Mouse (Mus musculus) embryonic stem cell, embryonic (primary cell): ENCODE data around the gene Acads.

Experiments
- CTCF ChIA-PET, 4 experiments: fragments of 300-600 bp in 2 of 4; fragments of 350-600 bp in 2 of 4; sonication (Branson Sonifier 250); formaldehyde crosslinking; loops; one replicate each; lab custom pipeline; 2022; ENCODE audit warnings: inconsistent platforms in 2 of 4; lab: Charles Lee
- POLR2A ChIA-PET, 4 experiments: fragments of 300-600 bp in 2 of 4; fragments of 350-600 bp in 2 of 4; sonication (Branson Sonifier 250); formaldehyde crosslinking; loops; one replicate each; lab custom pipeline; 2022; ENCODE audit warnings: antibody characterized with exemption in 4 of 4, inconsistent platforms in 1 of 4; lab: Charles Lee

Acads gene

GRCm38 (mm10) chr5:115118961-115119570 lies at the start of gene Acads:
Gene Acads (minus strand): TSS chr5:115119346.
- CTCF ChIA-PET = interaction anchor here (0.5 to 4.0 kb wide), 19 partner anchors 9 to 480 kb away, joined by 3 to 21 read pairs (median 4); partner anchors contain the start of genes Pop5 (in 1 of the 4) and Unc119b (in 1 of the 4)
- POLR2A ChIA-PET = interaction anchor here (0.5 to 5.4 kb wide), 53 partner anchors 9 to 391 kb away, joined by 3 to 38 read pairs (median 3); partner anchors contain the start of genes Unc119b (in 3 of the 4), Mlec (in 2 of the 4), Dynll1 (in 1 of the 4) and Pop5 (in 1 of the 4)

DNA sequence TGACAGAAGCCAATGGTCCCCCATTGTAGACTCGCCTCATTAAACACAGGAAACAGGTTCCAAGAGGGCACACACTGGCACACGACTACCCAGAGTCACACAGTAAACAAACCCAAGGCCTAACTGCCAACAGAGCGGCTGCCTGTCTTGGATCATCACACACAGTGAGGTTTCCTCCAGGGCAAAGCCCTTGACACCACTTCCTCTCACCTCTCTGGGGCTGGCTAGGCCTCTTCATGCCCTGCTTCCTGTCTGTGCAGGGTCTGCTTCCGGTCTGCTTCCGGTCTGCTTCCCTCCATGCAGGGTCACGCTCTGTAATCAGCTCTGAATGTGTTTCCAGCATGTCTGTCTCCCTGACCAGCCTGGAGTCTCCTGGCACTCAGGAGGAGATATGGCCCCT lies 48.2 kb upstream of the Acads start:
- POLR2A ChIA-PET = interaction anchor here in 2 of 4 experiments (0.5 to 5.1 kb wide), 17 partner anchors 8 to 628 kb away, joined by 3 to 46 read pairs (median 5); partner anchors contain the start of genes Mlec (in 1 of the 2) and Pop5 (in 1 of the 2)
- CTCF ChIA-PET = interaction anchor here in 1 of 4 experiments (1.0 to 2.2 kb wide), 4 partner anchors 12 to 341 kb away, joined by 3 to 10 read pairs (median 4); partner anchors contain the start of gene Coq5

DNA sequence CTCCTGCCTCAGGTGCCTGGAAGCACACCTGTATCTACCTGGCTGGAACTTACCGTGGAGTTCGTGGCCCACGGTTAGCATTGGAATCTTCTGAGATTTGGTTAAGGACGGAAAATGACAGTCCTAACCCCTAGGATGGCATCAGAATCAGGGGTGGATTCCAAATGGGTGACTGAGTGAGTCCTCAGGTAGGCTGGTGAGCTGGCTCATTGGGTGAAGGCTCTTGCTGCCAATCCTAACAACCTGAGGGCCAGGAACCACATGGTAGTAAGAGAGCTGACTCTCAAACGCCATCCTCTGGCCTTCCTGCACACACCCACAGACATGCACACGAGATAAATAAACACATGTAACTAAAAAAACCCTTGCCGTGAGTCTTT lies 47.7 kb upstream of the Acads start:
- ChIA-PET CTCF (interaction anchor here (0.5 to 2.7 kb wide), 42 partner anchors 8 to 499 kb away, joined by 3 to 43 read pairs (median 4); partner anchors contain the start of genes Acads (in 1 of the 4), Cabp1 (in 1 of the 4), Coq5 (in 1 of the 4) and Mlec (in 1 of the 4)), POLR2A (interaction anchor here in 3 of 4 experiments (0.5 to 5.1 kb wide), 57 partner anchors 9 to 627 kb away, joined by 3 to 46 read pairs (median 6); partner anchors contain the start of genes Dynll1 (in 2 of the 3), Mlec (in 2 of the 3), Pop5 (in 2 of the 3) and Acads (in 1 of the 3))

DNA sequence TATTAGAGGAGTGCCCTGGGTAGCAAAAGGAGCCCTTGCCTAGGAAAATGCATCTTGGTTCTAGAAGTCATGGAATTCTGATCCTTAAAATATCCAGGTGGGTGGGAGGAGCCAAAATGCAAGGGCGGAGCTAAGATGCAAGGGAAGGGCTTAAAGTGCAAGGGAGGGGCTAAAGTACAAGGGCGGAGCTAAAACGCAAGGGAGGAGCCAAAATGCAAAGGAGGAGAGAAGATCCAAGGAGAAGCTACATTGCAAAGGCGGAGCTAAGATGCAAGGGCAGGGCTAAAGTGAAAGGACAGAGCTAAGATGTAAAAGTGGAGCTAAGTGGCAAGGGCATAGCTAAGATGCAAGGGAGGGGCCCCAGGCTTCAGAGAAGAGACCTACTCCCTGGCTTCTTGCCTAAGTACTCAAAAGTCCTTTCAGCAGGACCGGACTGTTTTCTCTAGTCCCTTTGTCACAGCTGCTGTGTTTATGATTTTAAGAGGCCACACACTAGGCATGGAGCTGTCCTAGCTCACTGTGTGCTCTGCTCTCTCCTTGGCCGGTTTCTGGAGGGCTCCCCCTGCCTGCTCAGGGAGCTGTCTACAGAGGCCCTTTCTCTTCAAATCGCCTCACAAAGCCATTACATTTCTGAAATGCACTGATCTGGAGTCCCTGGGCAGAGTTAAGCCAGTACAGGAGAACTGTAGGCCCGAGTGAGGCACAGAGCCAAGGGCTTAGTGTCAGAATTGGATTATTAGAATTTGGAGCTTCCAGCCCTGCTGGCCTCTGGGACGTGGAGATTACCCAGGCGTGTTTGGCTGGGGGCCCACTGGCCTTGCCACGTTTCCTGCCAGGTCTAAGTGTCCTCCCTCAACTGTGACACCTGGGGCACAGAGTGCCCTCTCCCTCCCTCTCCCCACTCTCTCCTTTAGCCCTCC lies 47.0 kb upstream of the Acads start:
- POLR2A ChIA-PET = interaction anchor here (0.6 to 5.1 kb wide), 102 partner anchors 8 to 786 kb away, joined by 3 to 46 read pairs (median 5); partner anchors contain the start of genes Acads (in 2 of the 4), Dynll1 (in 2 of the 4), Mlec (in 2 of the 4) and Pop5 (in 2 of the 4)
- CTCF ChIA-PET = interaction anchor here (0.5 to 2.7 kb wide), 97 partner anchors 8 to 1120 kb away, joined by 3 to 43 read pairs (median 4); partner anchors contain the start of genes Pop5 (in 3 of the 4), Acads (in 2 of the 4), Unc119b (in 2 of the 4) and 1500011B03Rik (in 1 of the 4)

- POLR2A ChIA-PET = interaction anchor here (0.6 to 5.1 kb wide), 89 partner anchors 8 to 1721 kb away, joined by 3 to 46 read pairs (median 6); partner anchors contain the start of genes Acads (in 2 of the 4), Mlec (in 2 of the 4), Pop5 (in 2 of the 4) and Unc119b (in 2 of the 4)
These were observed 46.2 kb upstream of the Acads start for GRCm38 (mm10) chr5:115165351-115165750.

GRCm38 (mm10) chr5:115164446-115164845 lies 45.3 kb upstream of the Acads start:
- ChIA-PET POLR2A (interaction anchor here in 3 of 4 experiments (0.8 to 2.3 kb wide), 9 partner anchors 9 to 44 kb away, joined by 3 to 34 read pairs (median 6); partner anchors contain the start of gene Cabp1 (in 1 of the 3)), CTCF (interaction anchor here in 3 of 4 experiments (0.7 to 2.7 kb wide), 14 partner anchors 10 to 835 kb away, joined by 3 to 43 read pairs (median 5); no protein-coding TSS in a partner anchor)

More at GRCm38 (mm10) chr5:115165351-115165750, 46.2 kb upstream of the Acads start:
- CTCF ChIA-PET = interaction anchor here (0.5 to 2.7 kb wide), 78 partner anchors 8 to 850 kb away, joined by 3 to 43 read pairs (median 5); partner anchors contain the start of genes Pop5 (in 3 of the 4), Unc119b (in 2 of the 4), Acads (in 1 of the 4) and Cabp1 (in 1 of the 4)

GRCm38 (mm10) chr5:115163563-115163962 lies 44.4 kb upstream of the Acads start:
- ChIA-PET POLR2A (interaction anchor here in 3 of 4 experiments (0.8 to 14.5 kb wide), 13 partner anchors 10 to 454 kb away, joined by 3 to 367 read pairs (median 4); partner anchors contain the start of gene Unc119b (in 2 of the 3)), CTCF (interaction anchor here (0.5 to 2.5 kb wide), 19 partner anchors 11 to 783 kb away, joined by 3 to 12 read pairs (median 4); partner anchors contain the start of genes Kctd10 (in 1 of the 4) and Unc119b (in 1 of the 4))

DNA sequence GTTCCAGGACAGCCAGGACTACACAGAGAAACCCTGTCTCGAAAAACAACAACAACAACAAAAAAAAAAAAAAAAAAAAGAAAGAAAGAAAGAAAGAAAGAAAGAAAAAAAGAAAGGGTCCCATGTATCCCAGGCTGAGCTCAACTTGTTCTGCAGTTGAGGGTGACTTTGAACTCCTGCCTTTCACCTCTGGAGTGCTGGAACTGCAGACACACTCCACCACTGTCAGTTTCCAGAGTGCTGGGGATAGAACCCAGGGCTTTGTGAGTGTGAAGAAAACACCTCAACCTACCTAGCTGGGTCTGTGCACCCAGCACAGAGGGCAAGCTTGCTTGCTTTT lies 42.8 kb upstream of the Acads start:
- CTCF ChIA-PET = interaction anchor here in 3 of 4 experiments (0.6 to 2.5 kb wide), 5 partner anchors 10 to 182 kb away, joined by 3 to 12 read pairs (median 4); no protein-coding TSS in a partner anchor

DNA sequence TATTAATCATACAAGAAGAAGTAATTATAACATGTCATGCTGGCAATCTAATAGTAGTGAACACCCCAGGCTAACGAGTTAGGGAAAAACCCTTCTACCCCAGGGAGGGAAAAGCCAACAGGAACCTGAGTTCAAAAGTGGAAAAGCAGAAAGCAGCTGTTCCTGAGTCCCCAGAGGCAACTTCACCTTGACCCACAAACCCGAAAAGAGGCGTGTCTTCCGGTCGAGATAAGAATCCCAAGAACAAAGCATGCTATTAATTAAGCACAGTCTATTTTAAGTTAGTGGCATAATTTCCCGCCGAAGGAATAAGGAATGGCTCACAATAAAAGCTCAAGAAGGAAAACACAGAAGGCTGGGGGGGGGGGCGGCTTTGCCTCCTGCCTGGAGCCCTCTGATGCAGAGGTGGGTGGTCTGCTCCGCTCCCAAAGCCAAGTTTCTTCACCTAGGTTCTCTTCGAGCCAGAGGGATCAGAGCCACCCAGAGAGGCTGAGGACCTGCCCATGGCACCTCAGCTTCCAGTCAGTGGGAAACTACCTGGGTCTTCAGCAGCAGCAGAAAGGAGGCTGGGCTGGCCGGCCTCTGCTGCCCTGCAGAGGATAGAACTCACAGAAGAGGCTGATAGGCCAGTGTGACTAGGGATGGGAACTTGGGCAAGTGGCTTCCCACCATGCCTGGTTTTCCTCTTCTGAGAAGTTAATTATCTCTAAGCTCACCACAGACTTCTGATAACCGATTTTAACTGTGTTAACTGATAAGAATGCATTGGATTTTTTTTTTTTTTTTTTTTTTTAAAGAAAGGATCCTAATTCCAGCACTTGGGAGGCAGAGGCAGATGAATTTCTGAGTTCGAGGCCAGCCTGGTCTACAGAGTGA lies 42.2 kb upstream of the Acads start:
- ChIA-PET POLR2A (interaction anchor here (0.5 to 14.5 kb wide), 38 partner anchors 9 to 1023 kb away, joined by 3 to 367 read pairs (median 4); partner anchors contain the start of genes Acads (in 2 of the 4), Unc119b (in 2 of the 4), 2210016L21Rik (in 1 of the 4) and Hnf1a (in 1 of the 4)), CTCF (interaction anchor here (0.6 to 2.5 kb wide), 16 partner anchors 10 to 456 kb away, joined by 3 to 16 read pairs (median 4); no protein-coding TSS in a partner anchor)

More for the DNA sequence above, 42.8 kb upstream of the Acads start:
- POLR2A ChIA-PET = interaction anchor here in 3 of 4 experiments (0.6 to 14.5 kb wide), 22 partner anchors 10 to 599 kb away, joined by 3 to 367 read pairs (median 4); partner anchors contain the start of genes Unc119b (in 2 of the 3), Acads (in 1 of the 3) and Rnf10 (in 1 of the 3)

GRCm38 (mm10) chr5:115160655-115161054 lies 41.5 kb upstream of the Acads start:
- CTCF ChIA-PET = interaction anchor here (0.6 to 1.8 kb wide), 11 partner anchors 9 to 457 kb away, joined by 3 to 16 read pairs (median 4); no protein-coding TSS in a partner anchor

GRCm38 (mm10) chr5:115159165-115159564 lies 40.0 kb upstream of the Acads start:
- CTCF ChIA-PET = interaction anchor here (0.7 to 2.2 kb wide), 12 partner anchors 14 to 279 kb away, joined by 3 to 8 read pairs (median 3); no protein-coding TSS in a partner anchor
- POLR2A ChIA-PET = interaction anchor here (0.6 to 14.5 kb wide), 64 partner anchors 7 to 384 kb away, joined by 3 to 367 read pairs (median 4); partner anchors contain the start of genes Unc119b (in 3 of the 4), Cabp1 (in 2 of the 4), Rnf10 (in 2 of the 4) and Acads (in 1 of the 4)

More at GRCm38 (mm10) chr5:115160655-115161054, 41.5 kb upstream of the Acads start:
- POLR2A ChIA-PET = interaction anchor here (0.6 to 14.5 kb wide), 32 partner anchors 8 to 1023 kb away, joined by 3 to 367 read pairs (median 4); partner anchors contain the start of genes Acads (in 2 of the 4), Rnf10 (in 2 of the 4), Unc119b (in 2 of the 4) and 2210016L21Rik (in 1 of the 4)

DNA sequence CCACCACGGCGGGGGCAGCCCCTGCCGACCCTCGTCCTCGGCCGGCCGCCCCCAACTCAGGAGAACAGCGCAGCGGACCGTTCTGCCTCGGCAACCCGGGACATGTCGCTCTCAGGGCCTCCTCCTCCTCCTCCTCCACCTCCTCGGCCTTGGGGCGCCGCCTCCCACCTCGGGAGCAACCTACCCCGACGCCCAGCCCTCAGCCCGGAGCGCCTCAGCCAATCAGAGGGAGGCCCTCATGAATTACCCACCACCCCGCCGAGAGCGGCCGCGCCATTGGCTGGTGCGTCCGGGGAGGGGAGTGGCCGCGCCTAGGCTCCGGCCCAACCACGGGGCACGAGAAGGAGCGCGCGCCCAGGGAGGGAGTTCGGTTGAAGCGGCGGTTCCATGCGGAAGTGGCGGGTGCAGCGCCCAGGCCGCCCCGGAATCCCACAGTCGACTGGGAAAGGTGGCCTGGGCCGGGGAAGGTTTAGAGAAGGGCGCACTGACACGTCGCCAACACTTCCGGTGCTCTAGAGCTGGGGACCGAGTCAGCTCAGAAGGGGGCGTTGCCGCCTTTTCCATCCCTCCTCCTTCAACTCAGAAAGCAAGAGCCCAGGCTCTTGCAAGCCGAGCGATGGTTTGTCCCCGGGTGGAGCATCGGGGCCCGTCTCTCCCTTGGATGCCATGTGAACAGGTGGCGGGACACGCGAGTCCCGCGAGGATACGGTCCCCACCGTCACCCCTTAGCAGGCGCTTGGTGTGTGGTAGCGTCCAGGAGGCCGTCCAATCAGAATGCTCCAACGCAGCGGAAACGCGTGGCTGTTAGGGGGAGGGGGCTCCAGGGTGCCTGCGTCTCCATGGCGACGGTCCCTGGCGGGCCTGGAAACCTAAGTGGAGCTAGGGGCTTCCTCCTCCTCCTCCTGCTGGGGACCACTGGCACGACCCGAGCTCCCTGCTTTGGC lies 39.2 kb upstream of the Acads start, which contains the start of gene Mlec:
Gene Mlec (minus strand): TSS at position 140 of the 944 bp plus-strand sequence.
- CTCF ChIA-PET = interaction anchor here (0.5 to 2.6 kb wide), 16 partner anchors 8 to 280 kb away, joined by 3 to 13 read pairs (median 4); partner anchors contain the start of genes Cabp1 (in 1 of the 4) and Unc119b (in 1 of the 4)
- POLR2A ChIA-PET = interaction anchor here (0.5 to 14.5 kb wide), 85 partner anchors 8 to 587 kb away, joined by 3 to 367 read pairs (median 4); partner anchors contain the start of genes Rnf10 (in 3 of the 4), Unc119b (in 3 of the 4), Acads (in 2 of the 4) and Cabp1 (in 2 of the 4)

DNA sequence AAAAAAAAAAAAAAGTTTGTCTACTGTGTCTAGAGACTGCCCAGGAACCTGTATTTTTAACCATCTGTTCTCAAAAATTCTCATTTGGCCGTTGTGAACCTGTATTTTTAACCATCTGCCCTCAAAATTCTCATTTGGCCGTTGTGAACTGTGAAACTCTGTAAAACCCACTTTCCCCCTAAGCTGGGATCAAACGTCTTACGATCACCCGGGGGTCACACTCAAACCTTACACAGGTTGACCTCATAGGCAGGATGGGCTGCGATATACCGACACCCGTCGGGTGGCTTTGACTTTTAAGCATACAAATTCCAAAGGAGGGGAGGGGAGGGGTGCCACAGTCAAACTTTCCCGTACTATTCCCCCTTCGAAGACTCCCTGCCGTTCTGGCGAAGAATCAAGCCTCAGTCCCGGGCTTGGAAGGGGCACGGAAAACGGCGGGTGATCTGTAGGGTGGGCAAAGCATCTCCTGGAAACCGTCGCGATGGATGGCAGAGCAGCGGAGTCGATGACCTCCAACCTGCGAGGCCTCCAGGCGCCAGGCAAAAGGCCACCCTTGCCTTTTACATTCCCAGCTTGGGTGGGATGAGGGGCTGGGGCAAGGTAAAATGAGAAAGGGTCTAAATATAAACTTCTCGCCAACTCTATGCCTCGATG lies 37.9 kb upstream of the Acads start:
- CTCF ChIA-PET = interaction anchor here in 3 of 4 experiments (0.5 to 2.6 kb wide), 10 partner anchors 9 to 673 kb away, joined by 3 to 13 read pairs (median 3); partner anchors contain the start of gene Acads (in 1 of the 3)
- POLR2A ChIA-PET = interaction anchor here in 3 of 4 experiments (0.6 to 14.5 kb wide), 43 partner anchors 9 to 592 kb away, joined by 3 to 367 read pairs (median 6); partner anchors contain the start of genes Unc119b (in 3 of the 3), Dynll1 (in 2 of the 3), Acads (in 1 of the 3) and Cabp1 (in 1 of the 3)
